Mouse (Mus musculus): ENCODE measurements around the gene Cerk. TPM values are rescaled to one million over a fixed set of nuclear protein-coding genes. Genes with fewer than 3 reads are reported as not detected.
"Not testable (repeated sequence)": the region's sequence is repeated elsewhere in the genome, so short reads cannot be mapped to it uniquely, and the experiment has no call there.

Cerk gene
- total RNA-seq (2021), result 10 to 100 TPM; 11.6 to 12.5 TPM
- long read RNA-seq, experiment 1, full-length matches to known transcripts, result 8 of 17 reads
- long read RNA-seq, experiment 1, partial matches to known transcripts, result 0 of 17 reads
- long read RNA-seq, experiment 1, other reads (novel, unspliced or antisense), result 9 of 17 reads
- long read RNA-seq, experiment 2, full-length matches to known transcripts, result 13 of 22 reads
- long read RNA-seq, experiment 2, partial matches to known transcripts, result 1 of 22 reads
- long read RNA-seq, experiment 2, other reads (novel, unspliced or antisense), result 8 of 22 reads

GRCm38 (mm10) chr15:86185689-86186569 is at the start of gene Cerk:
Cerk (minus strand) TSS chr15:86186141.
- peak; percentile 56 to 72 for DNase-seq (ENCODE audit: low spot score in 2 of 2)

- no peak for DNase-seq (ENCODE audit: low spot score in 2 of 2)
Measured at GRCm38 (mm10) chr15:86234517-86235441, 48.8 kb upstream of the Cerk start.

DNA sequence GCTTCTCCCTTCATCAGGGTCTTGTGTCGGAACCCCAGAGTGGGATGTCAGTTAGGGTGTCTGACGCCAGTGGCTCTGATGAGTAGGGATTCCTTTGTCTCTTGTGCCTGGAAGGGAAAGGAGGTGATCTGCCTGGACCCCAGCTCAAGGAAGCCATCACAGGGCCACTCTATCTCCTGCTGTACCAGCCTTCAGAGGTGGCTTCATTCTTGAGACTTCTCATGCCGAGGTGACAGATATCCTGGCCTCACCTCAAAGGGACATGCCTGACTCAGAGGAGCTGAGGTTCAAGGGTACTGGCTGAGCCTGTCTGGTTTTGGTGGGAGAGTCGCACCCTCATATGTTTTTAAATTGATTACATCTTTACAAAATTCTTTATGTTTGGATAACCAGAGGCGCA is 48.1 kb upstream of the Cerk start:
- no peak for DNase-seq (ENCODE audit: low spot score in 2 of 2)

DNA sequence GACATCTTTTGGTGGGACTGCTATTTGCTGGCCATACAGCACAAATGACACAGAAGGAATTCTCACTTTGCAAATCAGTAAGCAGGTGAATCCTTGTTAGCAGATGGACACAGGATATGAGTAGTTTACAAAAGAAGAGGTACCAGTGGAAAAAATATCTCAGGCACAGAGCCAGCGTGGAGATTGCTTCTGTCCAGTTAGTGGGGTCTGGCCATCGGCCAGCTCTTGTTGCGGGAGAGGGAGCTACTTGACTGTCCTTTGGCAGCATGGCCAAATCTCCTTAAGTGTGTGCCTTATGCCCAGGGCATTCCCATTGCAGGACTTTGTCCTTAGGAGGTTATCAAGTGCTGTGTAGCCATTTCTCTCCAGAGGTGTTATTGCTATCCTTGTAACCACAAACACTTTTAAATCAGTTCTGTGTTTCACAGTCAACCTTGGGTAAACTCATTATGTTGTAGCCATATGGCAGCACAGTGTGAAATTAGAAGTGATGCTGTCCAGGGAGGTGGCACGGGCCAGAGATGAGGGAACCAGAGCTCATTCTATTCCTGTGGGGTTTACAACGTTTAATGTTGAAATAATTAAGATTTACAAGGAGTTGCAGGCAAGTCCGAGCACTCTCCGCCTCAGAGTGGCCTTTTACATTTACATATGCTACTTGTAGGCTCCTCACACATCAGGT is 46.0 kb upstream of the Cerk start:
- no peak for DNase-seq (ENCODE audit: low spot score in 2 of 2)

- no peak for DNase-seq (ENCODE audit: low spot score in 2 of 2)
Measured at GRCm38 (mm10) chr15:86231170-86231569, 45.2 kb upstream of the Cerk start.

DNA sequence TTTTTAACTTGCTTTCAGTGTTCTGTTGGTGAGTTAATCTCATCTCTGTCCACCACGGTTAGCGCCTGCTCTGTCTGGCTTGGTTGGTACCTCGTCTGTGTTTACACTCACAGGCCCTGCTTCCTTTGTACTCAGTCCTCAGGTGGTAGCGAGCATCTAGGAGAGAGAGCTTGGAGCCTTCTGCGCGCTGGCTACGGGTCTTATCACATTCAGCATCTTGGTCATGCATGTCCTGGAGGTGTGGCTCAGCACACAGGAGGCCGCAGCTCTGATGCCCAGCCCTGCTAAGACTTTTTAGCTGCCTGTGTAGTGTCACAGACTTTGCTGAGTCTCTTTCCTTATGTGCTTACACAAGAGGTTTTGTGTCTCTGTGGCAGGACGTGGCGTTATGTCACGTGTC is 43.7 kb upstream of the Cerk start:
- no peak for DNase-seq (ENCODE audit: low spot score in 2 of 2)

DNA sequence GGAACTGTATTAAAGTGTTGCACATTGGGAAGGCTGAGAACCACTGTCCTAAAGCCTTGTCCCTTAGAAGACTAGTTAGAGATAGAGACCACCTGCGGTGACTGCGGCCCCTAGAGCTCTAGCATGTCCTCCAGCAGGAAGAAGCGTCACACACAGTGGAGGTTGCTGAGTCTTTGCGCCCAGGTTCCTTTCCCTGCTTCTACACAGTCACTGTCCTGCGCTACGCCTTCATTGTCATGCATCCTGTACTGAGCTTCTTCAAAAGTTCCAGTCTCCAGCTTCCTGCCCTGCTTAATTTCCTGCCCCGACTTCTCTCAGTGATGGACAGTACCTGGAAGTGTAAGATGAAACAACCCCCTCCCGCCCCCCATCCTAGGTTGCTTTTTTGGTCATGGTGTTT is 43.1 kb upstream of the Cerk start:
- no peak for DNase-seq (ENCODE audit: low spot score in 2 of 2)

DNA sequence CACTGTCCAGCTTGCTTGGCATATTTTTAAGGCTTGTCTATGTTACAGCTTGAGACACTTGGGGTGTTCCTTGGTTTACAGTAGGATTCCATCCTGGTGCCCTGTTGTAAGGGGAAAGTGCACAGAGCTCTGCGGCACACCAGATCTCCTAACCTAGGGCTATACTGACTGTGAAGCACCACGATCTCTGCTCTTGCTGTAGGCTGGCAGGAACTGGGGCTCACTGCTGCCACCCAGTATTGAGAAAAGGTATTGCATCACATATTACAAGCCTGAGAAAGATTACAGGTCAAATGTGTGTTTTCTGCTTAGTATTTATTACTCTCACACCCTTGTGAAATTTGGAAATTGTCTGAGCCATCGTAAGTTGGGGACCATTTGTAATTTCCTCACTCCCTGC is 42.2 kb upstream of the Cerk start:
- peak in 1 of 2 experiments; percentile 27 for DNase-seq (ENCODE audit: low spot score in 2 of 2)

- DNase-seq (ENCODE audit: low spot score in 2 of 2), result no peak
Measured at GRCm38 (mm10) chr15:86226968-86227367, 41.0 kb upstream of the Cerk start.

DNA sequence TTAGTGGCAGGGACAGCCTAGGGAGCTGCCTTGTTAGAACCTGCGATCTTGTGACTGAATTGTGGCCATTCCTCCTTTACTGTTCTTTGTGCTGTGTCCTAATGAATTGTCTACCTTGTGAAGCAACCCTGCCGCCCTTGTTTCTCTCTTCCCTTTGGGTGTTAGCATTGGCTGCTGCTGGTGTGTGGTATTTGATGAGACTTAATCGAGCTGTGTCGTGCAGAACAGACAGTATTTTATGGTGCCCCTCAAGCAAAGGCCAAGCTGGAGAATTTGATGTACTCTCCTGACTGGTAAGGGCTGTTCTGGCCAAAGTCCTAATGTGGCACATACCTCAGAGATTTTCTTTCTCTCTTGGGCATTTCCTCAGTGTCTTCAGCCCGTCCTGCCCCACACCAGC is 40.3 kb upstream of the Cerk start:
- no peak for DNase-seq (ENCODE audit: low spot score in 2 of 2)

GRCm38 (mm10) chr15:86224972-86225551 is 39.1 kb upstream of the Cerk start:
- no peak for DNase-seq (ENCODE audit: low spot score in 2 of 2)

GRCm38 (mm10) chr15:86221901-86222300 is 36.0 kb upstream of the Cerk start:
- DNase-seq (ENCODE audit: low spot score in 2 of 2), result not testable (repeated sequence)

- DNase-seq (ENCODE audit: low spot score in 2 of 2), result no peak
Measured at GRCm38 (mm10) chr15:86221369-86221768, 35.4 kb upstream of the Cerk start.

DNA sequence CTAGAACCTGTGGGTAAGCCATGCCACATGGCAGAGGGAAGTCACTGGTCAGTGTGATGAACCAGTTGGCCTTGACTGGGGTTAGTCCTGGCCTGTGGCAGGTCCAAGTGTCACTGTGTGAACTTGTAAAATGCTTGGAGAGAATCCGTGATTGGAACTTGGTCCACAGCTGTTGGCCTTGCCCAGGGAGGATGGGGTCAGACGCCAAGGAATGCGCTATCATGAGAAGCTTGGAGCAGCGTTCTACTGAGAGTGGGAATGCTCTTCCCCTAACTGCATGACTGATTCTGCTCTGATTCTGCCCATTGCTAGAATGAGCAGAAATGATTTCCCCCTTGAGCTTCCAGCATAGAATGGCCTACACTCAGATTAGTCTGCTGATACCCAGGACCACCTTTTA is 34.8 kb upstream of the Cerk start:
- DNase-seq (ENCODE audit: low spot score in 2 of 2), result no peak

DNA sequence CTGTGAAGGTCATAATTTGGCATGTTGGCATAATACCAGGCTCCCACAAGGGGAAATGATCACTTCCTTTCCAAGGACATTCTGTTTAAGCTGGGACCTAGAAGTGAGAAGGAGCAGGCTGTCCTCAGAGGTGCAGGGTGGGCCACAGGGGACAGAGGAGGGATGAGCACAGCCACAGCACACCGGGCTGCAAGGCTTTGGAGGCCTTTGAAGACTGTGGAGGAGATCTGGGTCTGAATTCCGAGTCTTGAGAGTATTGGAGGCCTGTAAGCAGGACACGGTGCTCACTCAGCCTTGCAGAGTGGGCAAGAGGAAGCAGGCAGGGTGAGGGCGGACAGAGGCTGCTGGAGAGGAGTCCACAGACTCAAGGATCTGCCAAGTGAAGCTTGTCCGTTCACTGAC is 34.3 kb upstream of the Cerk start:
- DNase-seq (ENCODE audit: low spot score in 2 of 2), result no peak

DNA sequence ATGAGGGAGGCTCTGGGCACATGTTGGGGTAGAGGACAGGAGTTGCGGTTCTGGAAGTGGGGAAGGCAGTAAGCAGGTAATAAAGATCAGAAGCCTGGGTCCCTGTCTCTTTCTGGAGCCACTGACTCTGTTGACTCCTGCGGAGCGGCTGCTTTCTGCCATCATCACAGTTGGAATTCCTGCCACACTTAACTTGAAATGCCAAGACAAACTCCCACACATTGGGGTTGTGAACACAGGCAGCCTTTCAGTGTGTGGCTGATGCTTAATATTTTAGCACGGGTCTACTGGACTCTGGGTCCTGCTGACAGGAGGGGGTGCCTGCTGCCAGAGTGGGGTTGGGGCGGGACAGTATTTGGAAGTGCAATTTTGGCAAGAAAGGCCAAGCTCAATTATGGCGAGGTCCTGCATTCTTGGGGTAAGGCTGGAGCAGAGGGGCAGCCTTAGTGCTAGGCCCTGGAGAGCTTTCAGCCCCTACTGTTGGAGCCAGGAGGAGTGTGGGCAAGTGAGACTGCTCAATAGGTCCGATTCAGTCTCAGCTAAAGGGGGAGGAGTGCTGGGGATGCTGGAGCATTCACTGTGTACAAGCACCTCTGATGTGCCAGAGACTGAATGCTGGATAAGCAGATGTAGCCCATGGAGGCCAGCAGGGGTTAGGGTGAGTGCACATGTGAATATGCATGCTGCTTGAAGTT is 33.7 kb upstream of the Cerk start:
- DNase-seq (ENCODE audit: low spot score in 2 of 2), result no peak

- DNase-seq (ENCODE audit: low spot score in 2 of 2), result not testable (repeated sequence)
Measured at GRCm38 (mm10) chr15:86216641-86217040, 30.7 kb upstream of the Cerk start.

GRCm38 (mm10) chr15:86214549-86215201 is 28.7 kb upstream of the Cerk start:
- DNase-seq (ENCODE audit: low spot score in 2 of 2), result peak in 1 of 2 experiments; percentile 11

All from gastrocnemius, postnatal 4 days (tissue).